Mouse (Mus musculus): ENCODE measurements at regions not wholly inside any gene's neighbourhood (a gene's known extent, or its start where the extent isn't known, plus 50 kb on each side); places are given as distances from the start of the nearest gene placed in this dataset.

GRCm38 (mm10) chr1:35452441-35453107, 602.8 kb downstream of the Plekhb2 start:
- no peak for TF ChIP-seq GATA1 (IDR thresholded peaks at IDR 0.05; ENCODE audit: borderline replicate concordance, low read length)
- no peak for TF ChIP-seq FLI1 (IDR thresholded peaks at IDR 0.05; ENCODE audit: low read length)

Data from megakaryocyte, embryonic 14.5 days (primary cell).